Mouse (Mus musculus) heart, embryonic 12.5 days (tissue): Measurements from ENCODE around the gene Lancl2. TPM values are rescaled to one million over a fixed set of nuclear protein-coding genes. Genes with fewer than 3 reads are reported as not detected.

Experiments
- ATAC-seq: fragments of 200-750 bp; cut with Nextera tagmentation; 2 replicates; pipeline ENCODE4 v1.8.0; 2017; ENCODE audit warnings: moderate TSS enrichment, moderate library complexity; ENCODE audit not compliant: insufficient number of reproducible peaks, low FRiP score
- H3K27ac ChIP-seq: fragments of 300-500 bp; sonication (generic); 2 replicates; pipeline ENCODE4 v1.5.1; 2016; ENCODE audit warnings: mild to moderate bottlenecking, moderate library complexity; ENCODE audit not compliant: poor library complexity, severe bottlenecking
- H3K27me3 ChIP-seq: fragments of 300-500 bp; sonication (generic); replicated peaks from 2 replicates; pipeline ENCODE4 v1.6.1; 2016; ENCODE audit warnings: mild to moderate bottlenecking, moderate library complexity
- H3K36me3 ChIP-seq: fragments of 300-500 bp; sonication (generic); 2 replicates; pipeline ENCODE4 v1.6.1; 2016; ENCODE audit warnings: mild to moderate bottlenecking, moderate library complexity
- H3K4me1 ChIP-seq: fragments of 300-500 bp; sonication (generic); replicated peaks from 2 replicates; pipeline ENCODE4 v1.6.1; 2016; ENCODE audit warnings: mild to moderate bottlenecking
- H3K4me2 ChIP-seq: fragments of 300-500 bp; sonication (generic); 2 replicates; pipeline ENCODE4 v1.6.1; 2016; ENCODE audit warnings: mild to moderate bottlenecking, moderate library complexity
- H3K4me3 ChIP-seq: fragments of 300-500 bp; sonication (generic); 2 replicates; pipeline ENCODE4 v1.5.1; 2016; ENCODE audit warnings: mild to moderate bottlenecking
- H3K9ac ChIP-seq: fragments of 300-500 bp; sonication (generic); 2 replicates; pipeline ENCODE4 v1.6.1; 2016; ENCODE audit warnings: mild to moderate bottlenecking, moderate library complexity
- H3K9me3 ChIP-seq: fragments of 300-500 bp; sonication (generic); replicated peaks from 2 replicates; pipeline ENCODE4 v1.6.1; 2016; ENCODE audit warnings: mild to moderate bottlenecking, moderate library complexity
- WGBS: fragments of 180-500 bp; shearing (Covaris S2); methylation state at CpG from one replicate; pipeline ENCODE4 v1.1.7; 2016; 5-methylcytosine and 5-hydroxymethylcytosine counted together
- polyA plus RNA-seq: library from polyadenylated mRNA; unstranded; fragments of >200 nt; fragmentation: Nextera tagmentation; extraction: Ambion mirVana; gene quantifications from 2 replicates; pipeline ENCODE4 v1.2.1, GENCODE M21; 2016

The Lancl2 gene
- polyA plus RNA-seq, 1 experiment from 2014 or later: 21.1 TPM

GRCm38 (mm10) chr6:57768948-57769525 lies 66.7 kb downstream of the Lancl2 start:
- Histone ChIP-seq H3K36me3 (peaks cover 14% of the 10 kb centered on the region; the same call in 1 of the 2 replicates), H3K27me3 (no peaks in the 10 kb centered on the region), H3K27ac (no peak overlapping the region), H3K4me3 (no peak overlapping the region), H3K4me1 (peaks cover 23% of the 10 kb centered on the region), H3K9ac (no peak overlapping the region), H3K4me2 (no peak overlapping the region), H3K9me3 (no peaks in the 10 kb centered on the region)
- ATAC-seq: no peak
- WGBS: 87% methylated on average over 7 of the region's 7 CpGs

DNA sequence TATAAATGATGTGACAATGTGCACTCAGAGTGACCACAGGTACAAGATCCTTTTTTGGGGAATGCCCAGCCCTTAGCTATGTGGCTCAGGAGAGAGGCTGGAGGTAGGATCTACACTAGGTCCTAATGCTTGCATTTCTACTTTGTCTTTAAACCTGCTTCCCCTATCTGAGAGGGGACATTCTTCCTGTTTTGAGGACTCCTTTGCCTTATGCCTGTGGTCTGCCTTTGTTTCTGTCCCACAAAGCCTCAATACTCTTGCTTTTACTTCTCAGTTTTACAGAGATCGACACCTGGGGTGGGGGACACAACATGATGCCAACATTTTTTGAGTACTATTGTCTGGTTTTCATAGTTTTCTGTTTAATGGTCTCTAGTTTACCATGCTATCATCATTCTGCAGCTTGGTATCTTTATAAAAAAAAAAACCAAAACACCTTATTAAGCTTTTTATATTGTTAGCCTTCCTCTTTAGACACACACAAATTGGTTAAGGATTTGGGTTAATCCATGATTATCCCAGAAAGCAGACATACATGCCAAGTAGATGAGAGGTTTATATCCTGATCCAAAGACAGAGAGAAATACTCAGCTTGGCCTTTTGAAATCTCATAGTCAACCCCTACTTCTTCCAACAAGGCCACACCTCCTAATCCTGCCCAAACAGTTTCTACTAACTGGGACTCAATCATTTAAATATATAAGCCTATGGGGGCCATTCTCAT lies 68.3 kb downstream of the Lancl2 start:
- H3K27me3 ChIP-seq: no peaks in the 10 kb centered on the region
- ATAC-seq: no peak
- 85% methylated on average over 1 of the region's 1 CpGs for WGBS
- peaks cover 24% of the 10 kb centered on the region; the same call in 1 of the 2 replicates for H3K36me3 ChIP-seq
- no peak overlapping the region for H3K27ac ChIP-seq
- H3K4me3 ChIP-seq: no peak overlapping the region
- no peak overlapping the region for H3K9ac ChIP-seq
- H3K4me2 ChIP-seq: no peak overlapping the region
- H3K9me3 ChIP-seq: no peaks in the 10 kb centered on the region
- H3K4me1 ChIP-seq: peaks cover 14% of the 10 kb centered on the region

DNA sequence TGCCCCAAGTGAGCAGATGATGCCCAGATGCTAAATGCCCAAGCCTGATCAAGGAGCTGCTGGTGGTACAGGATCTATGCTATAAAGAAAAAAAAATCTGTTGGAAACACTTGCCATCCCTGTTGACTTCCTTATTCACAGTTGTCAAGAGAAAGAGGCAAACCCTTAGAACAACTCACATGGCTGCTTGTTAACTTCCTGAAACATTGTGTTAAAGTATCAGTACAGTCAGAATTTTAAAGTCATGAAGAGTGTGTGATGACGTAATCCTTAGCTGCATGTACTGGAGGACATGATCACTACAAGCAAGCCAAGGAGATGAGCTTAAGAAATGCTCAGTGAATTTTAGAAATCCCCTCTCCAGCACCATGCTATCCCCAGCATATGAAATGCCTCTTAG lies 71.5 kb downstream of the Lancl2 start:
- Histone ChIP-seq H3K9ac (no peak overlapping the region), H3K4me3 (no peak overlapping the region), H3K36me3 (peaks cover 30% of the 10 kb centered on the region), H3K4me1 (no peaks in the 10 kb centered on the region), H3K27me3 (no peaks in the 10 kb centered on the region), H3K9me3 (no peaks in the 10 kb centered on the region), H3K27ac (no peak overlapping the region), H3K4me2 (no peak overlapping the region)
- 95% methylated on average over 1 of the region's 1 CpGs for WGBS
- no peak for ATAC-seq

GRCm38 (mm10) chr6:57780359-57780758 lies 78.0 kb downstream of the Lancl2 start:
- Histone ChIP-seq H3K9me3 (no peaks in the 10 kb centered on the region), H3K36me3 (peaks cover 18% of the 10 kb centered on the region), H3K4me3 (no peak overlapping the region), H3K4me2 (no peak overlapping the region), H3K27ac (no peak overlapping the region), H3K9ac (no peak overlapping the region), H3K27me3 (no peaks in the 10 kb centered on the region), H3K4me1 (no peaks in the 10 kb centered on the region)
- WGBS: 88% methylated on average over 3 of the region's 3 CpGs
- no peak for ATAC-seq

DNA sequence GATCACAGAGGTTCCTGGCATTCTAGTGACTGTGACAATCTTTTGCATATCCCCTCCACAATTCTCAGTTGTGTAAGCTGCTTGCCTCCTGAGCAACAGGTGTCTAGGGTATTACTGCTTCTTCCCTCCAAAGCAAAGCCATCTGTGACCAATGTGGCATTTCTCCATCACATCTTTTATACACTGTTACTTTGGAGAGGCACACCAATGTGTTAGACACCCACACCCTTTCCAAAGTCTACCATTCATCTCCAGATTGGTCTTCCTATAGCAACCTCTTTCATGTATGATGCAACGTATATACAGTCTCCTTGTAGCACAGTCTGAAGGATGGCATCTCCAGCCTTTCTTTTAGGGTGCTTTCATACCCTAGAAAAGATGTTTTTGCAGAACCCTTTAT lies 80.3 kb downstream of the Lancl2 start:
- no peak for ATAC-seq
- Histone ChIP-seq H3K27me3 (no peaks in the 10 kb centered on the region), H3K4me3 (no peak overlapping the region), H3K36me3 (peaks cover 20% of the 10 kb centered on the region), H3K4me2 (no peak overlapping the region), H3K27ac (no peak overlapping the region), H3K4me1 (no peaks in the 10 kb centered on the region), H3K9me3 (no peaks in the 10 kb centered on the region), H3K9ac (no peak overlapping the region)
- WGBS: 90% methylated on average over 1 of the region's 1 CpGs

GRCm38 (mm10) chr6:57784251-57784650 lies 81.9 kb downstream of the Lancl2 start:
- H3K4me1 ChIP-seq: no peaks in the 10 kb centered on the region
- ATAC-seq: no peak
- no peak overlapping the region for H3K4me3 ChIP-seq
- peaks cover 19% of the 10 kb centered on the region for H3K36me3 ChIP-seq
- no peak overlapping the region for H3K9ac ChIP-seq
- WGBS: 100% methylated on average over 1 of the region's 1 CpGs
- H3K9me3 ChIP-seq: no peaks in the 10 kb centered on the region
- no peaks in the 10 kb centered on the region for H3K27me3 ChIP-seq
- H3K4me2 ChIP-seq: no peak overlapping the region
- no peak overlapping the region for H3K27ac ChIP-seq

DNA sequence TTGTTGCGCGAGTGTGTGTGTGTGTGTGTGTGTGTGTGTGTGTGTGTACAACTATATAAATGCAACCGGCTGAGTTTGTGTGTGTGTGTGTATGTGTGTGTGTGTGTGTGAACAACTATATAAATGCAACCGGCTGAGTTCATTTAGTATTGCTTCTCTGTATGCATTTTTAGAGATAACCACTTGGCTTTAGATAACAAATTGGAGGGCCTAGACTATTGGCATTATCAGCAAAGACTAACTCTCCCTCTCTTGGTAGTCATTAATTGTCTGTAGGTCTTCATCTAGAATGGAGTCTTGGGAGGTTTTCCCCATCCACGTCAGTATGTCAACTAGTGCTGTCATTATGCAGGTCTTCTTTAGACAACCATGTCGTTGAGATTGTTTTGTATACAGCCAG lies 85.0 kb downstream of the Lancl2 start:
- peaks cover 28% of the 10 kb centered on the region for H3K36me3 ChIP-seq
- ATAC-seq: no peak
- 95% methylated on average over 6 of the region's 6 CpGs for WGBS

More for the DNA sequence above, 85.0 kb downstream of the Lancl2 start:
- Histone ChIP-seq H3K4me1 (no peaks in the 10 kb centered on the region), H3K27ac (no peak overlapping the region), H3K4me3 (no peak overlapping the region), H3K27me3 (no peaks in the 10 kb centered on the region), H3K4me2 (no peak overlapping the region), H3K9ac (no peak overlapping the region), H3K9me3 (no peaks in the 10 kb centered on the region)

Other genes with a start within 250 kb of the Lancl2 start
- gene Ppm1k, start 167.1 kb upstream of the Lancl2 start, polyA plus RNA-seq: 15.5 and 16.6 TPM in 2 replicates
- gene Herc6, start 121.5 kb upstream of the Lancl2 start, polyA plus RNA-seq: 5.3 and 5.8 TPM in 2 replicates
- gene Pyurf, start 10.5 kb upstream of the Lancl2 start, polyA plus RNA-seq: 25.1 and 26.1 TPM in 2 replicates
- 33.3 and 39.1 TPM in 2 replicates for gene Vopp1, start 122.6 kb downstream of the Lancl2 start, polyA plus RNA-seq
- gene Vmn1r21, start 147.8 kb downstream of the Lancl2 start, polyA plus RNA-seq: not detected in 2 replicates
- gene Vmn1r22, start 205.5 kb downstream of the Lancl2 start, polyA plus RNA-seq: not detected in 2 replicates
- not detected in 2 replicates for gene Vmn1r23, start 224.3 kb downstream of the Lancl2 start, polyA plus RNA-seq